Mouse (Mus musculus): ENCODE measurements around the gene Srgap3. TPM values are rescaled to one million over a fixed set of nuclear protein-coding genes. Genes with fewer than 3 reads are reported as not detected.

The Srgap3 gene
- polyA plus RNA-seq, 1 experiment from 2014 or later, result 6.1 TPM

GRCm38 (mm10) chr6:112928841-112929240 lies 18.2 kb downstream of the Srgap3 start:
- H3K27me3 ChIP-seq, result no peaks in the 10 kb centered on the region
- no peaks in the 10 kb centered on the region for H3K36me3 ChIP-seq
- H3K27ac ChIP-seq (replicated peaks), result no peak overlapping the region
- WGBS, result 75% methylated on average over 6 of the region's 6 CpGs
- no peak overlapping the region for H3K4me2 ChIP-seq (replicated peaks)
- no peak overlapping the region for H3K9ac ChIP-seq
- peaks cover 16% of the 10 kb centered on the region for H3K4me1 ChIP-seq
- no peak for ATAC-seq (ENCODE audit: insufficient number of reproducible peaks, low FRiP score, low TSS enrichment, low read depth)
- H3K9me3 ChIP-seq (replicated peaks), result no peaks in the 10 kb centered on the region
- no peak overlapping the region for H3K4me3 ChIP-seq (replicated peaks)

DNA sequence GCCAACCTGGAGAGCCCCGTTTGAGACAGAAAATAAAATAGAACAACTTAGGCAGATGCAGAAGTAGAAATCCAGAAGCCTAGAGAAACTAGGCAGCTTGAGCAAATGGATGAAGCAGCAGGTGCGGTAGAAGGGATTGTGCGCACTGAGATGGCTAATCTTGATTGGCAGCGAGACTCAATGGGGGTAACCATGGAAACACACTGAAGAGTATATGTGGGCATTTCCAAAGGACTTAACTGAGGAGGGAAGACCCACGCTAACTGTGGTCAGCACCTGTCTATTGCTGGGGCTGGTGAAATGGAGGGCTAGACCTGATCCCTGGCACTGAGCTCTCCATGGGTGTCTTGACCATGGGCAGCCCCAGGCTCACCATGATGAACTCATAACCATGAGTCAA lies 19.7 kb downstream of the Srgap3 start:
- Histone ChIP-seq H3K9me3 (replicated peaks) (no peaks in the 10 kb centered on the region), H3K4me3 (replicated peaks) (no peak overlapping the region), H3K4me2 (replicated peaks) (no peak overlapping the region), H3K27me3 (no peaks in the 10 kb centered on the region), H3K4me1 (peaks cover 16% of the 10 kb centered on the region), H3K36me3 (no peaks in the 10 kb centered on the region), H3K9ac (no peak overlapping the region), H3K27ac (replicated peaks) (no peak overlapping the region)
- ATAC-seq (ENCODE audit: insufficient number of reproducible peaks, low FRiP score, low TSS enrichment, low read depth), result no peak
- 86% methylated on average over 5 of the region's 5 CpGs for WGBS

GRCm38 (mm10) chr6:112926011-112926410 lies 21.1 kb downstream of the Srgap3 start:
- WGBS, result 71% methylated on average over 5 of the region's 5 CpGs
- Histone ChIP-seq H3K9ac (no peak overlapping the region), H3K27me3 (no peaks in the 10 kb centered on the region), H3K4me2 (replicated peaks) (no peak overlapping the region), H3K4me1 (peaks cover 16% of the 10 kb centered on the region), H3K27ac (replicated peaks) (peak overlapping the region; percentile 49; the same call in 1 of the 2 replicates), H3K36me3 (no peaks in the 10 kb centered on the region), H3K4me3 (replicated peaks) (no peak overlapping the region), H3K9me3 (replicated peaks) (no peaks in the 10 kb centered on the region)
- ATAC-seq (ENCODE audit: insufficient number of reproducible peaks, low FRiP score, low TSS enrichment, low read depth), result no peak

- H3K27ac ChIP-seq (replicated peaks), result peak overlapping the region; percentile 49
- peaks cover 16% of the 10 kb centered on the region for H3K4me1 ChIP-seq
These were observed 21.7 kb downstream of the Srgap3 start for GRCm38 (mm10) chr6:112925234-112925975.

GRCm38 (mm10) chr6:112924606-112925141 lies 22.4 kb downstream of the Srgap3 start:
- Histone ChIP-seq H3K27me3 (no peaks in the 10 kb centered on the region), H3K4me3 (replicated peaks) (no peak overlapping the region), H3K27ac (replicated peaks) (peak overlapping the region; percentile 49), H3K4me2 (replicated peaks) (no peak overlapping the region), H3K4me1 (peaks cover 16% of the 10 kb centered on the region), H3K36me3 (no peaks in the 10 kb centered on the region), H3K9ac (no peak overlapping the region), H3K9me3 (replicated peaks) (no peaks in the 10 kb centered on the region)
- WGBS, result 59% methylated on average over 13 of the region's 13 CpGs
- no peak for ATAC-seq (ENCODE audit: insufficient number of reproducible peaks, low FRiP score, low TSS enrichment, low read depth)

More at GRCm38 (mm10) chr6:112925234-112925975, 21.7 kb downstream of the Srgap3 start:
- Histone ChIP-seq H3K4me2 (replicated peaks) (no peak overlapping the region), H3K9me3 (replicated peaks) (no peaks in the 10 kb centered on the region), H3K27me3 (no peaks in the 10 kb centered on the region), H3K4me3 (replicated peaks) (no peak overlapping the region), H3K36me3 (no peaks in the 10 kb centered on the region), H3K9ac (no peak overlapping the region)
- no peak for ATAC-seq (ENCODE audit: insufficient number of reproducible peaks, low FRiP score, low TSS enrichment, low read depth)
- 57% methylated on average over 11 of the region's 11 CpGs for WGBS

DNA sequence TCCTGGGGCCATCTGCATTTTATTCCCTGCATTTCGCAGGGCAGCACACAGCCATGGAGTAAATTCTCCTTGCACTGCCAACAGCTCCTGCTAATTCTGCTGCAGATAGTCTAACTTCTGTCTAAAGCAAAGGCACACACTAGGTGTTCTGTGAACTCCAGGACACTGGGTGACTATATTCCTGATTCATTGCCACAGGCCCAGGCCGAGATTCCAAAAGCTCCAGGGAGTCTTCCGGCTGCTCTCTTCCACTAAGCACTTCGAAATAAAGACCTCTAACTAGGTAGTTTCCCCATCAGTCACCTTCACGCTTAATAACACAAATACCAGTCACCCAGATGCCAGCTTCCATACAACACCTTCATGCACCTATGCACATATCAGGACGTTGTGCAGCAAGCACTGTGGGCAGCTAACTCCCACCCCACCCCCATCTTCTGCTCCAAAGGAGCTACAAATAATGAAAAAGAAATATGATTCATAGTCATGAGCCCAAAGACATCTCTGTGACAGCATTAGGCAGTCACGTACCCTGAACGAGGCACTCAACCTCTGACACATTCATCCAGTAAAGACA lies 26.4 kb downstream of the Srgap3 start:
- 80% methylated on average over 8 of the region's 8 CpGs for WGBS
- no peaks in the 10 kb centered on the region for H3K27me3 ChIP-seq
- no peak for ATAC-seq (ENCODE audit: insufficient number of reproducible peaks, low FRiP score, low TSS enrichment, low read depth)

GRCm38 (mm10) chr6:112917717-112918116 lies 29.3 kb downstream of the Srgap3 start:
- no peak for ATAC-seq (ENCODE audit: insufficient number of reproducible peaks, low FRiP score, low TSS enrichment, low read depth)
- H3K4me1 ChIP-seq, result no peaks in the 10 kb centered on the region

More for the DNA sequence above, 26.4 kb downstream of the Srgap3 start:
- no peak overlapping the region for H3K27ac ChIP-seq (replicated peaks)
- no peaks in the 10 kb centered on the region for H3K36me3 ChIP-seq
- no peak overlapping the region for H3K9ac ChIP-seq
- no peak overlapping the region for H3K4me2 ChIP-seq (replicated peaks)
- H3K9me3 ChIP-seq (replicated peaks), result no peaks in the 10 kb centered on the region
- no peak overlapping the region for H3K4me3 ChIP-seq (replicated peaks)
- H3K4me1 ChIP-seq, result peaks cover 14% of the 10 kb centered on the region

GRCm38 (mm10) chr6:112916243-112916642 lies 30.8 kb downstream of the Srgap3 start:
- no peak overlapping the region for H3K27ac ChIP-seq (replicated peaks)
- WGBS, result 85% methylated on average over 2 of the region's 2 CpGs
- no peaks in the 10 kb centered on the region for H3K36me3 ChIP-seq
- ATAC-seq (ENCODE audit: insufficient number of reproducible peaks, low FRiP score, low TSS enrichment, low read depth), result no peak
- no peaks in the 10 kb centered on the region for H3K27me3 ChIP-seq
- H3K9ac ChIP-seq, result no peak overlapping the region
- no peak overlapping the region for H3K4me2 ChIP-seq (replicated peaks)
- no peaks in the 10 kb centered on the region for H3K9me3 ChIP-seq (replicated peaks)
- H3K4me3 ChIP-seq (replicated peaks), result no peak overlapping the region
- H3K4me1 ChIP-seq, result no peaks in the 10 kb centered on the region

More at GRCm38 (mm10) chr6:112917717-112918116, 29.3 kb downstream of the Srgap3 start:
- Histone ChIP-seq H3K4me2 (replicated peaks) (no peak overlapping the region), H3K9me3 (replicated peaks) (no peaks in the 10 kb centered on the region), H3K27me3 (no peaks in the 10 kb centered on the region), H3K27ac (replicated peaks) (no peak overlapping the region), H3K4me3 (replicated peaks) (no peak overlapping the region), H3K9ac (no peak overlapping the region), H3K36me3 (no peaks in the 10 kb centered on the region)
- WGBS, result 91% methylated on average over 8 of the region's 8 CpGs

DNA sequence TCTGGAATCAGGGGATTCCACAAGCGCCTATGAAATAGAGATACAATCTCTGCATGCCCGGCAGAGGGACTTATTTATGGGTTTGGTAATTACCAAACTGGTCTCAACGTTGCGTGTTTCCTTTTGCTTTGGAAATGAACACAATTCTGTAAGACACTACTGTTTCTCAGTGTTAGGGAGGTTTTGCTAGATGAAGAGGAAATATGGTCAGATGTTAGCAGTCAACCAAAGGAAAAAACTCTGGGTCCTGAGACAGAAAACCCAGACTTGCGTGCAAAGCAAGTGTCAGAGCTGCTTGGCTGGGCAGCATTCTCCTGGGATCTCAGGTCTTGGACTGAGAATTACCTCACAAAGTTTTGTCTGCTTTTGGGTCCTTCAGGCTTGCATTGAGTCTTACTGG lies 34.5 kb downstream of the Srgap3 start:
- WGBS, result 77% methylated on average over 5 of the region's 5 CpGs
- ATAC-seq (ENCODE audit: insufficient number of reproducible peaks, low FRiP score, low TSS enrichment, low read depth), result no peak
- H3K9ac ChIP-seq, result no peak overlapping the region
- H3K4me1 ChIP-seq, result no peaks in the 10 kb centered on the region
- H3K4me2 ChIP-seq (replicated peaks), result no peak overlapping the region
- H3K27me3 ChIP-seq, result no peaks in the 10 kb centered on the region
- H3K4me3 ChIP-seq (replicated peaks), result no peak overlapping the region
- no peaks in the 10 kb centered on the region for H3K9me3 ChIP-seq (replicated peaks)
- H3K36me3 ChIP-seq, result no peaks in the 10 kb centered on the region
- H3K27ac ChIP-seq (replicated peaks), result no peak overlapping the region

GRCm38 (mm10) chr6:112909711-112910110 lies 37.4 kb downstream of the Srgap3 start:
- Histone ChIP-seq H3K27ac (replicated peaks) (no peak overlapping the region), H3K9ac (no peak overlapping the region), H3K4me1 (no peaks in the 10 kb centered on the region), H3K36me3 (no peaks in the 10 kb centered on the region), H3K27me3 (no peaks in the 10 kb centered on the region), H3K4me2 (replicated peaks) (no peak overlapping the region), H3K9me3 (replicated peaks) (no peaks in the 10 kb centered on the region), H3K4me3 (replicated peaks) (no peak overlapping the region)
- no peak for ATAC-seq (ENCODE audit: insufficient number of reproducible peaks, low FRiP score, low TSS enrichment, low read depth)
- 40% methylated on average over 2 of the region's 2 CpGs for WGBS

DNA sequence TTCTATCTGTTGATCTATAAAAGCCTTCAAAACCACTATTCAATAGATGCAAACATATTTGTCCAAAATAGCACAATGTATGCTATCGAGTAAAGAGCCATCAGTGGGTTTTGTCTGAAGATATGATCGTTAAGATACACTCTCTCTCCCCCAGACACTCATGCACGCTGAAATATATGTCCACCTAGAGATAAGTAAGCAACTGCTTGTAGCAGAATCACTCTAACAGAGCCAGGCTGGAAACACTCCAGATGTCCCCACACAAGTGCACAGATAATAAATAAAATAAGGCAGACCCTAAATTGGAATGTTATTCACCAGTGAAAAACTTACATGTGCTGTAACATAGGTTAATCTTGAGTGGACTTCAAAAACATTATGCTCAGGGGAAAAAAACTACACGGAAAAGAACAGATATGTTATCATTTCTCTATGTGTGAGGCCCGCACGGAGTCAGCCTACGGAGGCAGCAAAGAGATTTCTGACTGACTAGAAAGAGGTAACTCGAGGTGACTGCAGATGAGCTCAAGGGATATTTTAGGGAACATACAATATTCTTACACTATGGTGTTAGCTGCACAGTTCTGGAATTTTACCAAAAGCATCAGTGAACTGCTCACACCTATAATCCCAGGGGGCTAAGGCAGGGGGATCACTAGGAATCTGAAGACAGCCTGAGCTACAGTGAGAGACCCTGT lies 39.0 kb downstream of the Srgap3 start:
- no peak overlapping the region for H3K9ac ChIP-seq
- H3K4me3 ChIP-seq (replicated peaks), result no peak overlapping the region
- H3K4me1 ChIP-seq, result no peaks in the 10 kb centered on the region
- no peak for ATAC-seq (ENCODE audit: insufficient number of reproducible peaks, low FRiP score, low TSS enrichment, low read depth)
- WGBS, result 87% methylated on average over 8 of the region's 8 CpGs
- H3K27ac ChIP-seq (replicated peaks), result no peak overlapping the region
- H3K36me3 ChIP-seq, result no peaks in the 10 kb centered on the region
- H3K9me3 ChIP-seq (replicated peaks), result no peaks in the 10 kb centered on the region
- no peaks in the 10 kb centered on the region for H3K27me3 ChIP-seq
- no peak overlapping the region for H3K4me2 ChIP-seq (replicated peaks)

Measured in embryonic facial prominence, embryonic 15.5 days (tissue).